Mouse (Mus musculus): ENCODE measurements around the gene Bri3bp.

- peak; percentile 66 for TF ChIP-seq CTCF (IDR thresholded peaks at IDR 0.05; ENCODE audit: low read depth)
- TF ChIP-seq EP300 (IDR thresholded peaks at IDR 0.05; ENCODE audit: low read depth), result no peak
Measured at GRCm38 (mm10) chr5:125461868-125462445, 20.6 kb downstream of the Bri3bp start.
